Mouse (Mus musculus) frontal cortex, adult (tissue): ENCODE results near the gene Pex1.
"Not testable (repeated sequence)": the region's sequence is repeated elsewhere in the genome, so short reads cannot be mapped to it uniquely, and the experiment has no call there.

Source experiments
- ATAC-seq: cut with Nextera tagmentation; 2 replicates; pipeline ENCODE4 v1.9.2; 2017; ENCODE audit warnings: mild to moderate bottlenecking, moderate library complexity, mixed read lengths; ENCODE audit not compliant: low TSS enrichment

Gene Pex1

DNA sequence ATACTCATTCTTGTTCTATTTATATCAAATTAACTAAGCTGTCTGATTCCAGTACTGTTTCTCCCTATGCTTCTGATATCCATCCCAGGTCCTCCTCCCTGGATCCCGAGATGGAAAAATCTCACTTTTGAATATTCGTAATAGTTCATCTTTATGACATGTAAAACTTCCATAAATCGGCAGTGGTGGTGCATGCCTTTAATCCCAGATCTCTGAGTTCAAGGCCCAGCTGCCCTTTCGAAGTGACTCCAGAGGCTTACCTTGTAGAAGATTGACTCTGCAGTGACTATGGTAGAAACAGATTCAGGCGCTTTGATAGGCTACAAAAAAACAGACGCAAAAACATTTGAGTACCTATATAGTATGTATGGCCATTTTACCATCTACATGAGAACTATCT lies 48.8 kb downstream of the Pex1 start:
- ATAC-seq = no peak

DNA sequence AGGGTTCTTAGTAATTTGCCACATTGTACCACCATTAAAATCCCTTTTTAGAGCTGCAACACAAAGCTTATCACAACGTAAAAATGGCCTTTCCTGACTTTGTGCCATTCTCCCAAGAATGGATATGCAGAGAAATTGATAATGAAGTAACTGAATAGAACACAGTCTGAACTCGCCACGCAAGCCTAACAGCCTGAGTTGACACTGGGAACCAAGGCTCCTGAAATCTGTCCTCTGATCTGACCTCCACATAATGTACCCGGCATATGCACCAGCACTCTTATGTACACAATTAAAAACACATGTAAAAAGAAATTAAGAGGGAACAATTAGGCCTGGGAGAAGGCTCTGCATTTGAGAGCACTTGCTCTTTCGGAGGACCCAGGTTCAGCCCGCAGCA lies 49.5 kb downstream of the Pex1 start:
- no peak for ATAC-seq

DNA sequence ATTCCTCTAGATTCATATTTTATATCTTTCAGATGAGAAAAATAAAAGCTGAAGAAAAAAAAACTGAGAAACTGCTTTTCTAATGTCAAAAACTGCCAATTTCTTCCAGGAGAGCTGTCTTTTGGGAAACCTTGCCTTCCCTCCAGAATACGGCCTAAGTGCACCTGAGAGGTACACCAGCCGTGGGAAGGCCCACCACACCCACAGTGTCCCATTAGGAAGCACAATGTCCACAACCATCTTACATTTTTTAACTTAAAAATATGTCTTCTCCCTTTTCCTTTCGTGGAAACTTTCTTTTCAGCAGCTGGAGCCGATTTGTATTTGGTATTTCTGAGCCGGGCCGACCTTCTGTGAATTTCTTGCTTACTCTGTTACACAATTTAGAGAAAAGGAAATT lies 50.7 kb downstream of the Pex1 start:
- no peak for ATAC-seq

DNA sequence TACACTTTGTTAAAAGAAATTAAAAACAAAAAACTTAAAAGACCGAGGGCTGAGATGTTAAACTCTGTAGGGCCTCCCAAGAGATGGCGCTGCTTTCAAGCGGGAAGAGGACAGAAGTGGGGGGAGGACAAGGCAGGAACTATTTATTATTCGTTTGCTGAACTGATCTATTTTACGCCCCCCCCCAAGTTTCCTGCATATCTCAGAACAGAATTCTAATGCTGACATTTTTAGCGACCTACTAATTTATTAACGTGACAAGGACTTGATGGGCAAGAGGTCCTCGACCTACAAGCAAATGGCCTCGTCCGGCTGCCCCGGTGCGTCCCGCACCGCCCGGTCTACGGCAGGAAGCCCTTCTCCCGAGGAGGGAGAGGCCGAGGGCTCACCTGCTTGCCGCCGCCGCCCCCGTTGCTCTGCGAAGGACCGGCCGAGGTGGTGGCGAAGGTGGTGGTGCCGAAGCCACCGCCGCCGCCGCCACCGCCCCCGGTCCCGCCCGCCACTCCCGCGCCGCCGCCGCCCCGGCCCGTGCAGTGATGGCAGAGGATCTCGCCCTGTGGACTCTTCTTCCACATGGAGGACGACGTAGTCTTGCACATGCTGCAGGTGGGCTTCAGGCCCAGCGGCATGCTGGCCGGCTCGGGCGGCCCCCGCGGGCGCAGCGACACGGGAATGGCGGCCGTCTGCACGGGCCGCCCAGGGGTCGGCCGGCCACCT lies 51.3 kb downstream of the Pex1 start:
- peak; percentile 72 for ATAC-seq

DNA sequence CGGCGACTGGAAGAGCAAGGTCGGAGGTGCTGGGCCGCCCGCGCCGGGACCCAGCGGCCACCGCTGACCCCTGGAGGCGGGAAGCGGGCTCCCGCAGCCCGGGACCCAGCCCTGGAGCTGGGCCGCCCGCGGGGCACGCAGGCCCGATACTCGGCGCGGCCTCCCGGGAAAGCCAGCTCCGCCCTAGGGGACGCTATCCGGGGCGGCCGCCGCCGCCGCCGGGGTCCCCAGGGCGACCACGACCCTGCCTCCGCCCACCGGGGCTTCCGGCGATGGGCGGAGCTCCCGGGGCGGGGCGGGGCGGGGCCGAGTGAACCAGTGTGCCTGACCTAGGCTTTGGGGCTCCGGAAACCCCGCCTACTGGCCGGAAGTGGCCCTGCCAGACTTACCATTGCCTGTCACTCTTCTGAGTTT lies 51.8 kb downstream of the Pex1 start:
- ATAC-seq = peak; percentile 94

DNA sequence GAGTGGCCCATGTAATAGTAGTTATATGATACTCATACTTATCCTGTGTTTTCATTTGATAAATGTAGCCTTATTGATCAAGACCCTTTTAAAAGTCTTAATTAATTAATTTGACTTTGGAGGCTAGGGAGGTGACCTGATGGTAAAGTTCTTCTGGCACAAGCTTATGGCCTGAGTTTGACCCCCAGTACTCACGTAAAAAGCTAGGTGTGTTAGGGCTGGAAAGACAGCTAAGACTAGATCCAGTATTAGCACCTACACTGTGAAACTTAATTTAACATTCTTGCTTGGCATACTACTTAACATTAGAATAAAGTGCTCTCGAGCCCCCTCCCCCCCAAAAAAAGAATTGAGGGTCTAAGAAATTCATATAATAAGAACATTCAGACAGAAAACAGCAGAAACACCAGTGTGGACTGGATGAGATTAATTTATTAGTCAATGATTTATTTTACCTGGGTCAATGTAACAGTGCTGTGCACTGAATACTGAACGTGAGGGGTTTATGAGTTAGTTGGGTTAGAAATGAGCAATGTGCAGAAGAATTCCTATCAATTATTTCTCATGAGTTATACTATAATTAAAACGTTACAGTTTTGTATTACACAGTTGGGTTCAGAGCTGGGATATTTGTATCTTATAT lies 52.5 kb downstream of the Pex1 start:
- no peak for ATAC-seq

DNA sequence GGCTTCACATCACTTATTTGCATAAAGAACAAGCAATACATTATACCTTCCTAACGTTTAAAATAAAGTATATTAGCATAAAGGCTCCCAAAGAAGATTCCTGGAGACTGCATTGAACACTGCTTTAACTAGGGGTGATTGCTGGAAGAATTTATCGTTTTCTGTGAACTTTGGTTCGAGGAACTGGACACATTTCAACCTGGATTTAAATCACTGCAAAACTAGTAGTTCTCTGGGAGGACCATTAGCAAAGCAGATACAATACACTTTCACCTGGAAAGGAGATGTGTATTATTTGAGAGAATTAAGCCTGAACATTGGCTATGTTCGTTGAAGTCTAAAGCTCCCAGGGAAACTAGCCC lies 53.0 kb downstream of the Pex1 start:
- ATAC-seq = no peak

DNA sequence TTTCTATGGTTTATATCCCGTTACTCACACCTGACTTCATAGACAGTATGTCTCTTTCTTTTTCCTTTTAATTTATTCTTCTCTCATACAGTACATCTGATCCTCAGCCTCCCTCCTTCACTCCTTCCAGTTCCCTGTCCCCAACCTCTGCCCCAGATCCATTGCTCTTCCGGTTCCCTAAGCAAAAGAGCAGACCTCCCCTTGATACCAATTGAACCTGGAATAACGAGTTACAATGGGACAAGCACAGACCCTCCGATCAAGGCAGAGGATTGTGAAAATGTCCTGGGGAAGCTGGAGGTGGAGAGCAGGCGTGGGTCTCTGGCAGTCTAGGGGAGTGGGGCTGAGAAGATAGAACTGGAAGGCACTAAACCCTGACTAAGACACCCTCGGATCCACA lies 55.0 kb downstream of the Pex1 start, which contains the start of gene Tmbim7:
Gene Tmbim7 (plus strand): TSS at position 301 of the 400 bp plus-strand sequence.
- no peak for ATAC-seq

DNA sequence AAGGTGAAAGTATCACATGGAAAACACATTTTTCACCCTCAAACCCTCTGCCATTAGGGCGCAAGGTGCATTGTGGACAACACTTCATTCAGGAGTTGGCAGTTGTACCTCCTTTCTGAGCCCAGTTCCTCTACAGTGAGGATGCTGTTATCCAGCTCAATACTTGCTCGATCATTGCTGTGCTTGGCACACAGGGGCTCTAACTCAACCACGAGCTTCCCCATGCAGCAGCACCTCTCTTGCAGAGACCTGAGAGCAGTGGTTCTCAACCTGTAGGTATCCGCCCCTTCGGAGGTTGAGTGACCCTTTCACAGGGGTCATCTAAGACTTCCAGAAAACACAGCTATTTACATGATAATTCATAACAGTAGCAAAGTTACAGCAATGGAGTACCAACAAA lies 55.8 kb downstream of the Pex1 start:
- no peak for ATAC-seq

DNA sequence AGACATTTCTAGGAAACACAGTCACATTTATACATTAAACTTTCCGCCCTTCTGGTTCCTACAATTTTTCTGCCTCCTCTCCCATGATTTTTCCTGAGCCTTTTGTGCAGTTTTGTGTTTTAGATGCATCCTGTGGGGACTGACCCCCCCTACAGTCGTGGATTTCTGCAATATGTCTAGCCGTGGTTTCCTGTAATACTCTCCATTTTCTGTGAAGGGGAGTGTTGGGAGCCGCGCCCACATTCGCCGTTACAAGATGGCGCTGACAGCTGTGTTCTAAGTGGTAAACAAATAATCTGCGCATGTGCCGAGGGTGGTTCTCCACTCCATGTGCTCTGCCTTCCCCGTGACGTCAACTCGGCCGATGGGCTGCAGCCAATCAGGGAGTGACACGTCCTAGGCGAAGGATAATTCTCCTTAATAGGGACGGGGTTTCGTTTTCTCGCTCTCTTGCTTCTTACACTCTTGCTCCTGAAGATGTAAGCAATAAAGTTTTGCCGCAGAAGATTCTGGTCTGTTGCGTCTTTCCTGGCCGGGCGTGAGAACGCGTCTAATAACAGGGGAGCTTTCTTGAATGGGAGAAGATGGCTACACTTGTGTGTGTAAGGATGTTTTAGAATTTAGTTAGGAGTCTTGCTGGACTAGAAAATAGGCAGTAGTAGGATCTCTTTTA lies 57.2 kb downstream of the Pex1 start:
- not testable (repeated sequence) for ATAC-seq

DNA sequence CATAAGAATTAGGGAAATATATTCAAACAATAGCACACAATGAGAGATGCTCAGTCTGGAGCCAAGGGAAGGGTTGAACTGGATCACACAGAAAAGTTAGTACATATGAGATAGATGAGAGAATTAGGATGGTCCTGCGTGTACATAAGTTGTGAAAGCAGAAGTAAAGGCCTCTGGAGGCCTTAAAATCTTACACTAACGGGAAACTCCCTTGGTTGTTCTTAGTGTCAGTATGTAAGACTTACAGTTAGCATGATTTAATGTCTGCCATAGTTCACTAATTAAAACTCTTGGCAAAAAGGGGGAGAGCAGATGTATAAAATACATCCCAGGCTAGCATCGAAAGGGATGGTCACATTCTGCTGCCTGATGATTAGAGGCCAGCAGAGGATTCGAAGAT lies 57.9 kb downstream of the Pex1 start:
- no peak for ATAC-seq

DNA sequence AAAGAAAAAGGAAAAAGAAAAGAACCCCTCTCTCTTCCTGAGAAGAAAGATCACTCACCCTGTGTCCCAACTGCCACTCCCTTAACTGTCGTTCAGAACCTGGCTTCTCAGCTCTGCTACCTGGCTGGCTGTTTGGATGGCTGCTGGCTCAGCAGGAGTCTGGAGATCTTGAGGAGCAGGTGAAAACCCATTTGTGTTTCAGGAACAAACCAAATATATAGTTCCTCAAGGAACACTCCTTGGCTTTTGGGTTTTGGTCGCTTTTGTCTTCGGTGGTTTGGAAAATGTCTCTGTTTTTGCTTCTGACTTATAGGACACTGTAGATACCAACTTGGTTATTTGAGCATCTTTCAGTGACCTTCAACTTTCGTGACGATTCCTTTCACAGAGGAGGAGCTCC lies 61.2 kb downstream of the Pex1 start, which contains the start of gene Gatad1:
Gene Gatad1 (minus strand): TSS at position 101 of the 400 bp plus-strand sequence.
- ATAC-seq = no peak

DNA sequence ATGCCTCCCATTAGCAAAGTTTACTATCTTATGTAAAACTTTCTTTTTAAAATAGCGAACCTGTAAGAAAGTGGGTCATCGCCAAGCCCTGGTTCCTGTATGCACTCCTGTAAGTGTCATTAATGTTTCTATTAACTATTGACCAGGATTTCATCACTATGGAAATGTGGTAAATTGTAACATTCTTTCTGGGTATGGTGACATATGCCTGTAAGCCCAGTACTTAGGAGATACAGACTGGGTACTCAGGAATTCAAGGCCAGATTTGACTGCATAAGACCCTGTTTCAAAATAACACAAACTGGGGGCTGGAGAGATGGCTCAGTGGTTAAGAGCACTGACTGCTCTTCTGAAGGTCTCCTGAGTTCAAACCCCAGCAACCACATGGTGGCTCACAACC lies 69.4 kb downstream of the Pex1 start:
- no peak for ATAC-seq

DNA sequence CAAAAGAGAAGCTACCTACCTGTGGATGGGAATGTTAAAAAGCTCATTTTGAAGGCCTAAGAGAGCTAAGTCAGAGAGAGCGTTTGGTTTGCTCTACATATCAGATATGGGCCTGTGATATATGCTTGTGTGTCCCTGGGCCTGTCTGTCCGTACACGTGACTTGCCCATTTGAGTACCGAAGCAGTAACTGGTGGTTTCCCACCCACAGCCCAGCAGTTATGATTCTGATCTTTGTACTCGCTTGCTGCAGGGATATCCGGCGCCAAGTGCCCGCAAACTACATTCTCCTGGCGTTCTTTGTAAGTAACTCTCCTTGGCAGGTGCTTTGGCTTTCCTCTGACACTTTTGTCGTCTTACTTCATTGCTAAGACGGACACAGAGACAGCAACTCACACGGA lies 70.7 kb downstream of the Pex1 start:
- no peak for ATAC-seq

DNA sequence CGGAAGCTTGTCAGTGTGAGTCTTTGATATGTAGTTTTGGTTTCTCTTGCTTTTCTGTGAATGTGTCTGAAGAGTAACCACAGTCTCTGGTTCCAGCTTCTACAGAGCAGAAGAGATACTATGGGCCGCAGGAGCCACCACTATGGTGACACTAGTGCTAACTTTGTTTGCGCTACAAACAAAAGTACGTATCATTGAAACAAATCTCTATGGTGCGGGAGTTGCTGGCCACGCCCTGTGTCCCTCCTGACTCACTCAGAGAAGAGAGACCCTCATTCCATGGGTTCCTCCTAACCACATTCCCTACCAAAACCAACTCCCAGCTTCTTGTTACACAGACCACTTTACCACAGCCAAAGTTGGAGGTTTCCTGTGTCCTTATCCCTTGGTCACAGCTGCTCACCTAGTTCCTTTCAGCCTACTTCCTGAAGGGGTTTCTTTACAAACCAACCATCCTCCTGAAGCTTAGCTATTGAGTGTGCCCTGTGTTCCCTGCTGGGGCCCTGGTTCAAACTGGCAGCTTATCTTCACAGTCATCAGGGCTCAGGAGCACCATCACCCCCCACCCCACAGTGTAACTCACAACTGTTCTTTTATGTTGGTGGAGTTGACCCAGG lies 74.2 kb downstream of the Pex1 start:
- ATAC-seq = no peak
